Mouse (Mus musculus) heart, adult 2 months (tissue): ENCODE measurements around the gene Anapc15-ps. TPM values are rescaled to one million over a fixed set of nuclear protein-coding genes. Genes with fewer than 3 reads are reported as not detected.
A peak's percentile ranks its signal among the peaks of the same experiment; 100 is the strongest.
"Not testable (repeated sequence)": the region's sequence is repeated elsewhere in the genome, so short reads cannot be mapped to it uniquely, and the experiment has no call there.

Experiments
- DNase-seq, 2 experiments: peaks; one replicate each; pipeline ENCODE4 v3.0.0; 2021
- H3K27ac ChIP-seq: fragments of 200-600 bp; 2 replicates; pipeline ENCODE4 v1.8.1; 2022
- H3K27me3 ChIP-seq: fragments of 200-500 bp; 2 replicates; pipeline ENCODE4 v1.6.1; 2012; ENCODE audit warnings: mild to moderate bottlenecking, low read length, inconsistent platforms, mixed read lengths; ENCODE audit not compliant: control insufficient read depth, insufficient read depth
- H3K36me3 ChIP-seq: fragments of 200-500 bp; 2 replicates; pipeline ENCODE4 v1.6.1; 2012; ENCODE audit warnings: low read length, inconsistent platforms; ENCODE audit not compliant: control insufficient read depth, insufficient read depth
- H3K4me1 ChIP-seq: fragments of 200-500 bp; 2 replicates; pipeline ENCODE4 v1.6.1; 2011; ENCODE audit warnings: low read length; ENCODE audit not compliant: control insufficient read depth, insufficient read depth
- H3K4me3 ChIP-seq: fragments of 200-600 bp; 2 replicates; pipeline ENCODE4 v1.8.1; 2022
- H3K79me2 ChIP-seq: fragments of 200-500 bp; replicated peaks from 2 replicates; pipeline ENCODE4 v1.6.1; 2012; ENCODE audit warnings: mild to moderate bottlenecking, inconsistent platforms, low read length, moderate library complexity, mixed read lengths; ENCODE audit not compliant: control insufficient read depth, insufficient read depth
- H3K9ac ChIP-seq: fragments of 200-500 bp; 2 replicates; pipeline ENCODE4 v1.6.1; 2012; ENCODE audit warnings: low read depth, mild to moderate bottlenecking, control low read depth, inconsistent platforms, low read length, mixed read lengths
- CTCF ChIP-seq: fragments of 200-600 bp; IDR thresholded peaks from 2 replicates; pipeline ENCODE4 v1.8.1; 2022; ENCODE audit warnings: antibody characterized with exemption, mild to moderate bottlenecking, moderate library complexity
- EP300 ChIP-seq: fragments of 200-500 bp; IDR thresholded peaks from 2 replicates; pipeline ENCODE4 v1.6.1; 2011; ENCODE audit warnings: low read depth, low read length, control low read depth; ENCODE audit not compliant: insufficient read depth
- POLR2A ChIP-seq: fragments of 200-500 bp; IDR thresholded peaks from 2 replicates; pipeline ENCODE4 v1.6.1; 2011; ENCODE audit warnings: mild to moderate bottlenecking, low read depth, low read length, control low read depth; ENCODE audit not compliant: insufficient read depth
- WGBS: fragments of 180-500 bp; shearing (Covaris S2); methylation state at CpG from one replicate; pipeline ENCODE4 v1.1.7; 2018; 5-methylcytosine and 5-hydroxymethylcytosine counted together
- intact Hi-C: fragments of 180-260 bp; cut with DNase I; formaldehyde crosslinking; loops from one replicate; pipeline ENCODE4 v1.15.1; 2025
- polyA plus RNA-seq: library from polyadenylated mRNA; depleted of rRNA; stranded (reverse); fragments of >200 nt; gene quantifications from 2 replicates; pipeline ENCODE4 v1.2.3, GENCODE M21; 2012
- total RNA-seq, 2 experiments: library from RNA; stranded (reverse); gene quantifications; 2 replicates each; pipeline ENCODE4 v1.2.3; 2021

The Anapc15-ps gene
- total and polyA plus RNA-seq, 3 experiments: not detected

DNA sequence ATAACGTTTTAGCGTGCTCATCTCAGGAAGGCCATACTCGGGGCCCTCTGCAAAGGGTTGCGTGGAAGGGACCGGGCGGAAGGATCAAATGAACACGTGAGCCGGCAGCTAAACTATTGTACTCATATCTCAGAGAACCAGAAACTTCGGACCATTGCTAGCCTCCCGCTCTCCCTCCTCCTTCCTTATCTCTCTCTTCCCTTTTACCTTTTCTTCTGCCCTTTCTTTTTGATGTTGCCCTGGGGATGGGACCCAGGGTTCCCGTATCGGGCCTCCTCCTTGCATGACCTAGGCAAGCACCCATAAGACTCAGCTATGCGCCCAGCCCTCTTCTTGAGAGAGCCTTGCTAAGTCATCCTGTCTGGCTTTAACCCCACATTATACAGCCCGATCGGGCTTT, 38.5 kb downstream of the Anapc15-ps start:
- no peak for DNase-seq
- H3K4me1 ChIP-seq: peaks cover 3% of the 10 kb centered on the region
- 75% methylated on average over 15 of the region's 15 CpGs for WGBS
- H3K27me3 ChIP-seq: no peaks in the 10 kb centered on the region
- TF ChIP-seq CTCF: no peak
- TF ChIP-seq POLR2A: no peak
- no peak for TF ChIP-seq EP300
- no peaks in the 10 kb centered on the region for H3K79me2 ChIP-seq
- H3K4me3 ChIP-seq: no peak overlapping the region
- no peak overlapping the region for H3K27ac ChIP-seq
- H3K9ac ChIP-seq: no peak overlapping the region
- intact Hi-C loops: no loop called here
- no peaks in the 10 kb centered on the region for H3K36me3 ChIP-seq

GRCm38 (mm10) chr10:95634261-95634660, 39.0 kb downstream of the Anapc15-ps start:
- Histone ChIP-seq H3K79me2 (no peaks in the 10 kb centered on the region), H3K27ac (no peak overlapping the region), H3K4me3 (no peak overlapping the region), H3K36me3 (no peaks in the 10 kb centered on the region), H3K9ac (no peak overlapping the region), H3K27me3 (no peaks in the 10 kb centered on the region), H3K4me1 (peaks cover 3% of the 10 kb centered on the region)
- no peak for TF ChIP-seq EP300
- no peak for TF ChIP-seq CTCF
- no peak for TF ChIP-seq POLR2A
- DNase-seq: no peak
- intact Hi-C loops: no loop called here
- 79% methylated on average over 9 of the region's 9 CpGs for WGBS

DNA sequence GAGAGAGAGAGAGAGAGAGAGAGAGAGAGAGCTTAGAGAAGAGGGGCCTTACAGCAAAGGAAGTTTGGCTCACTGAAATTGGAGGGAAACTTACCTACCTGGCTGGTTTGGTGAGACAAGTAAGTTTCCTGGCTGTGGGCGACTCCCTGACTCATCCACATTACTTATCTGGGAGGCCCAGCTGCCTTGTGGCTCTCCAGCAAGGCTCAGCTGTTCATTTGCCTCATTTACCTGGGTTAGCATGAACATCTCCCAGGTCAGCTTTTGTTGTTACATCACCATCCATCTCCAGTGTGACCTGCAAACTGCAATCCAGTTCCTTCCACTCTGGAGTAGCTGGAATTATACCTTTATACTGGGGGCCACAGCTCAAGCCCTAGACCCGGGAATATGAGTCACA, 41.7 kb downstream of the Anapc15-ps start:
- Histone ChIP-seq H3K79me2 (no peaks in the 10 kb centered on the region), H3K27me3 (no peaks in the 10 kb centered on the region), H3K9ac (no peak overlapping the region), H3K4me3 (no peak overlapping the region), H3K36me3 (no peaks in the 10 kb centered on the region), H3K4me1 (peaks cover 3% of the 10 kb centered on the region), H3K27ac (no peak overlapping the region)
- TF ChIP-seq CTCF (no peak), EP300 (no peak), POLR2A (no peak)
- DNase-seq: no peak
- intact Hi-C loops: no loop called here
- 78% methylated on average over 2 of the region's 2 CpGs for WGBS

DNA sequence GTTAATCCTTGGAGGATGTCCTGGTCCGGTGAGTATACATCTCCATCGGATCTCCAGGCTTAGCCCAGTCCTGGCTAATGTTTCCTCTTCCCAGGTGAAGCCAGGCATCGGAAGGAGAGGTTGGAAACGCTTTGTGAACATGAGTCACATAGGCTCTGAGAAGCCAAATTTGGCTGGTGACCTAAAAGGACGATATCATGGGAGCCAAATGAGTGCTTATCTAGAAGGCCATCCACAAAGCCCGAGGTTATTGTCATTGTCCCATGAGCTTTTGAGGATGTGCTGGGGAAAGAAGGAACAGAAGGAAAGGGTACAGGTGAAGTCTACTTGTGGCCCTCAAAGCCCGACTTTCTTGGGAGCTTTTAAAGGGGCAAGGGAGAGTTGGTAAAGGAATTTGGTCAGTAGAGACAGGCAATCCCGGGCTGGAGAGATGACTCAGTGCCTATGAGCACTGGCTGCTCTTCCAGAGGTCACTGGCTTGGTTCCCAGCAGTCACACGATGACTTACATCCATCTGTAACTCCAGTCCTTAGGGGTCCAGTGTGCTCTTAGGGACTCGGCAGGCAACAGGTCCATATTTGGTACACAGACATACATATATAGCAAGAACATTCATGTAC, 42.4 kb downstream of the Anapc15-ps start:
- Histone ChIP-seq H3K27ac (no peak overlapping the region), H3K4me3 (no peak overlapping the region), H3K36me3 (no peaks in the 10 kb centered on the region), H3K79me2 (no peaks in the 10 kb centered on the region), H3K9ac (no peak overlapping the region), H3K27me3 (no peaks in the 10 kb centered on the region), H3K4me1 (peaks cover 3% of the 10 kb centered on the region)
- peak in 1 of 2 experiments; percentile 51 for DNase-seq
- TF ChIP-seq POLR2A (no peak), CTCF (no peak), EP300 (no peak)
- 39% methylated on average over 10 of the region's 10 CpGs for WGBS
- intact Hi-C loops: no loop called here

GRCm38 (mm10) chr10:95630166-95630565, 43.1 kb downstream of the Anapc15-ps start:
- DNase-seq, H3K4me1 ChIP-seq, H3K36me3 ChIP-seq, H3K27ac ChIP-seq, intact Hi-C loops, H3K27me3 ChIP-seq, H3K9ac ChIP-seq, H3K79me2 ChIP-seq, H3K4me3 ChIP-seq: not testable (repeated sequence)
- 92% methylated on average over 4 of the region's 4 CpGs for WGBS

DNA sequence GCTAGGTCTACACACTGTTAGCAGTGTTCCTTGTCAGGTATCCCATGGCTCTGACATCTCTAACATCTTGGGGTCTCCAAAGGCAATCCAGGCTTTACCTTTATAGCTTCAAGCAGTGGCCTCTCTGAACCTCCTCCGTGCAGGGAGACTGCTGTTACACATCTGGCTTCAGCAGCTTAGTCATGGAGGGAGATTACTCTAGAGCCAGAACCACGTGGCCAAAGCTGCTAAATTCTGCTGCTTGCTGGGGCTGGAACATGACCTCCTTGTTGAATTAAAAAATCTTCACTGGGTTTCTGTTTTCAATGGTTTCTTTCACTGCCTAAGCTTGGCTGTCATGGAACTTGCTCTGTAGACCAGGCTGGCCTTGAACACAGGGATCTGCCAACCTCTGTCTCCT, 44.9 kb downstream of the Anapc15-ps start:
- Histone ChIP-seq H3K27me3 (no peaks in the 10 kb centered on the region), H3K27ac (no peak overlapping the region), H3K36me3 (no peaks in the 10 kb centered on the region), H3K4me3 (no peak overlapping the region), H3K9ac (no peak overlapping the region), H3K79me2 (no peaks in the 10 kb centered on the region), H3K4me1 (peaks cover 3% of the 10 kb centered on the region)
- WGBS: 61% methylated on average over 2 of the region's 2 CpGs
- intact Hi-C loops: no loop called here
- TF ChIP-seq EP300: no peak
- TF ChIP-seq POLR2A: no peak
- no peak for TF ChIP-seq CTCF
- no peak for DNase-seq
